Mouse (Mus musculus): ENCODE measurements around the gene Dbx1. TPM values are rescaled to one million over a fixed set of nuclear protein-coding genes. Genes with fewer than 3 reads are reported as not detected.

Gene Dbx1
- total and polyA plus RNA-seq, 2 experiments from 2014 or later, result 0.53 to 0.68 TPM

GRCm38 (mm10) chr7:49632391-49632790 lies 4.3 kb downstream of the Dbx1 start:
- Histone ChIP-seq H3K9me3 (ENCODE audit: low read length) (no peaks in the 10 kb centered on the region), H3K27me3 (ENCODE audit: insufficient read depth, low read length) (peaks cover 88% of the 10 kb centered on the region), H3K9ac (replicated peaks; ENCODE audit: low read length) (no peak overlapping the region), H3K4me1 (ENCODE audit: insufficient read depth, low read length) (0 out of 2 replicates have a peak, but pooled peaks cover 4% of the 10 kb centered on the region), H3K36me3 (ENCODE audit: insufficient read depth, low read length) (no peaks in the 10 kb centered on the region), H3K4me3 (ENCODE audit: low read length) (no peak overlapping the region), H3K27ac (no peak overlapping the region), H3K4me2 (ENCODE audit: low read depth, low read length) (no peak overlapping the region)
- ATAC-seq (no peak), DNase-seq (ENCODE audit: low spot score) (no peak)
- 7% methylated on average over 24 of the region's 24 CpGs for WGBS
- no peak for TF ChIP-seq CTCF (IDR thresholded peaks at IDR 0.05; ENCODE audit: low read depth)

DNA sequence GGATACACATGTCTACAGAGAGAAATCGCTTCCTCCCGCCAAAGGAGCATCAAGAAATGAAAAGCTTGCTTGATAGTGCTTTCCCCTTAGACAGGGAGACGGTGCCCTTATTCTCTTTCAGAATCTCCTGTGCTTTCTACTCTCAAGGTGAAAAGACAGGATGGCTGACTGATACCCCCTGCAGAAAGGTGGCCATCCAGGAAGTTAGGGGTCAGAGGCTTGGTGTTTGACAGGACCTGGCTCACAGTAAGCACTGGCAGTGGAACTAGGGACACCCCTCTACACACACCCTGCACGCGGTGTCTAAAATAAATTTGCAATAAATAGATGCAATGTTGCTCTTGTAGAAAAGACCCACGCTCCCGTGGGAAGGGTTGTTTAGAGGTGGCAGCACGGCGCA lies 4.8 kb downstream of the Dbx1 start:
- TF ChIP-seq CTCF (IDR thresholded peaks at IDR 0.05; ENCODE audit: low read depth), result no peak
- H3K9me3 ChIP-seq (ENCODE audit: low read length), result no peaks in the 10 kb centered on the region
- no peak overlapping the region for H3K4me2 ChIP-seq (ENCODE audit: low read depth, low read length)
- ATAC-seq (no peak), DNase-seq (ENCODE audit: low spot score) (no peak)
- peaks cover 88% of the 10 kb centered on the region for H3K27me3 ChIP-seq (ENCODE audit: insufficient read depth, low read length)
- H3K36me3 ChIP-seq (ENCODE audit: insufficient read depth, low read length), result no peaks in the 10 kb centered on the region
- H3K4me1 ChIP-seq (ENCODE audit: insufficient read depth, low read length), result 0 out of 2 replicates have a peak, but pooled peaks cover 4% of the 10 kb centered on the region
- no peak overlapping the region for H3K27ac ChIP-seq
- H3K9ac ChIP-seq (replicated peaks; ENCODE audit: low read length), result no peak overlapping the region
- WGBS, result 14% methylated on average over 9 of the region's 9 CpGs
- H3K4me3 ChIP-seq (ENCODE audit: low read length), result no peak overlapping the region

GRCm38 (mm10) chr7:49620160-49620559 lies 16.5 kb downstream of the Dbx1 start:
- Histone ChIP-seq H3K9ac (replicated peaks; ENCODE audit: low read length) (no peak overlapping the region), H3K36me3 (ENCODE audit: insufficient read depth, low read length) (no peaks in the 10 kb centered on the region), H3K4me1 (ENCODE audit: insufficient read depth, low read length) (no peaks in the 10 kb centered on the region), H3K27ac (no peak overlapping the region), H3K4me2 (ENCODE audit: low read depth, low read length) (no peak overlapping the region), H3K27me3 (ENCODE audit: insufficient read depth, low read length) (peaks cover 42% of the 10 kb centered on the region), H3K9me3 (ENCODE audit: low read length) (no peaks in the 10 kb centered on the region), H3K4me3 (ENCODE audit: low read length) (no peak overlapping the region)
- WGBS, result 74% methylated on average over 1 of the region's 1 CpGs
- ATAC-seq (no peak), DNase-seq (ENCODE audit: low spot score) (no peak)
- 0 out of 2 replicates have a peak, but pooled peaks have one; percentile 22 for TF ChIP-seq CTCF (IDR thresholded peaks at IDR 0.05; ENCODE audit: low read depth)

DNA sequence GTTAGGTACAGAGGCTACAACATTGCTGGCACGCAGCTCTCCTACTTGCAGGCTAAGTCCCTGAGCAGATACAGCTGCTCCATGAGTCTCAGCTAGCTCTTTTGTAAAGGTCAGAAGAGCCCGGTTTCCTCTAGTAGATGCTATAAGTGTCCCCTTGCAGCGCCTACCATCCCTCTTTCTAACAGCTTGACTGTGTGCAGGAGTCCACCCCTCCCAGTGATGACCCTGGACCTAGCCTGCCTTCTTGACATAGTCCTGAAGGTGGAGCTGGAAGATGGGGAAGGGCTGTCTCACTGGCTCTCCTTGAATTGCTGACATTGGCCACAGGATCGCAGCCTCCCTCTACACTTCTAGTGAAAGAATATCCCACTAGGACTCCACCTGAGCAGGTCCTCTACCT lies 19.6 kb downstream of the Dbx1 start:
- H3K9ac ChIP-seq (replicated peaks; ENCODE audit: low read length), result no peak overlapping the region
- no peaks in the 10 kb centered on the region for H3K36me3 ChIP-seq (ENCODE audit: insufficient read depth, low read length)
- 83% methylated on average over 4 of the region's 4 CpGs for WGBS
- H3K4me1 ChIP-seq (ENCODE audit: insufficient read depth, low read length), result no peaks in the 10 kb centered on the region
- no peak overlapping the region for H3K4me2 ChIP-seq (ENCODE audit: low read depth, low read length)
- no peak for DNase-seq (ENCODE audit: low spot score)
- peak; percentile 40 for TF ChIP-seq CTCF (IDR thresholded peaks at IDR 0.05; ENCODE audit: low read depth)
- H3K4me3 ChIP-seq (ENCODE audit: low read length), result no peak overlapping the region
- H3K27ac ChIP-seq, result no peak overlapping the region
- peak; percentile 27; the same call in 1 of the 2 replicates for ATAC-seq
- H3K9me3 ChIP-seq (ENCODE audit: low read length), result no peaks in the 10 kb centered on the region
- H3K27me3 ChIP-seq (ENCODE audit: insufficient read depth, low read length), result peaks cover 21% of the 10 kb centered on the region

- no peaks in the 10 kb centered on the region for H3K36me3 ChIP-seq (ENCODE audit: insufficient read depth, low read length)
- 2% methylated on average over 6 of the region's 7 CpGs for WGBS
- H3K4me1 ChIP-seq (ENCODE audit: insufficient read depth, low read length), result no peaks in the 10 kb centered on the region
- DNase-seq (ENCODE audit: low spot score), result peak; percentile 86
- H3K27ac ChIP-seq, result no peak overlapping the region
- TF ChIP-seq CTCF (IDR thresholded peaks at IDR 0.05; ENCODE audit: low read depth), result peak; percentile 83
- H3K27me3 ChIP-seq (ENCODE audit: insufficient read depth, low read length), result peaks cover 21% of the 10 kb centered on the region
- H3K4me3 ChIP-seq (ENCODE audit: low read length), result no peak overlapping the region
- H3K4me2 ChIP-seq (ENCODE audit: low read depth, low read length), result peak overlapping the region; percentile 37
- ATAC-seq, result peak; percentile 86
- no peak overlapping the region for H3K9ac ChIP-seq (replicated peaks; ENCODE audit: low read length)
- H3K9me3 ChIP-seq (ENCODE audit: low read length), result no peaks in the 10 kb centered on the region
These were observed 20.4 kb downstream of the Dbx1 start for GRCm38 (mm10) chr7:49616258-49616735.

- H3K4me3 ChIP-seq (ENCODE audit: low read length), result no peak overlapping the region
- no peaks in the 10 kb centered on the region for H3K4me1 ChIP-seq (ENCODE audit: insufficient read depth, low read length)
- H3K27me3 ChIP-seq (ENCODE audit: insufficient read depth, low read length), result no peaks in the 10 kb centered on the region
- TF ChIP-seq CTCF (IDR thresholded peaks at IDR 0.05; ENCODE audit: low read depth), result no peak
- peaks cover 30% of the 10 kb centered on the region for H3K36me3 ChIP-seq (ENCODE audit: insufficient read depth, low read length)
- H3K9me3 ChIP-seq (ENCODE audit: low read length), result no peaks in the 10 kb centered on the region
- H3K9ac ChIP-seq (replicated peaks; ENCODE audit: low read length), result no peak overlapping the region
- DNase-seq (ENCODE audit: low spot score) (no peak), ATAC-seq (no peak)
- H3K4me2 ChIP-seq (ENCODE audit: low read depth, low read length), result no peak overlapping the region
- no peak overlapping the region for H3K27ac ChIP-seq
- 86% methylated on average over 15 of the region's 15 CpGs for WGBS
These were observed 31.5 kb downstream of the Dbx1 start for GRCm38 (mm10) chr7:49604965-49605795.

DNA sequence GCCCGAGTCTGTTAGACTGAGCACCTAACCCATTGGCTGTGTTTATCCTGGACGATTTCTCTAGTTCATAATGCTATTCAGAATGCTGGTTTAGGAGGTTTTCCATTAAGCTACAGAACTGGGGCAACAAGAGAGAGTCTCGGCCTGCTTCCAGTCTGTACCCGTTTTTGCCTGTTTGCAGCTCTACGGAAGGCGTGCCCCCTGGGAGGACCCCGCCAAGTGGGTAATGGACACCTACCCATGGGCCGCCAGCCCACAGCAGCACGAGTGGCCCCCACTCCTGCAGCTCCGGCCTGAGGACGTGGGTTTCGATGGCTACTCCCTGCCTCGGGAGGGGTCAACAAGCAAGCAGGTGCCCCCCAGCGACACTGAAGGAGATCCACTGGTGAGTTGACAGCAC lies 32.4 kb downstream of the Dbx1 start:
- Histone ChIP-seq H3K4me1 (ENCODE audit: insufficient read depth, low read length) (no peaks in the 10 kb centered on the region), H3K9ac (replicated peaks; ENCODE audit: low read length) (no peak overlapping the region), H3K4me2 (ENCODE audit: low read depth, low read length) (no peak overlapping the region), H3K27me3 (ENCODE audit: insufficient read depth, low read length) (no peaks in the 10 kb centered on the region), H3K4me3 (ENCODE audit: low read length) (no peak overlapping the region), H3K27ac (no peak overlapping the region), H3K9me3 (ENCODE audit: low read length) (no peaks in the 10 kb centered on the region), H3K36me3 (ENCODE audit: insufficient read depth, low read length) (peaks cover 38% of the 10 kb centered on the region)
- TF ChIP-seq CTCF (IDR thresholded peaks at IDR 0.05; ENCODE audit: low read depth), result no peak
- no peak for DNase-seq (ENCODE audit: low spot score)
- 90% methylated on average over 14 of the region's 14 CpGs for WGBS
- ATAC-seq, result no peak

Measured in hindbrain, postnatal 0 days (tissue).